Mouse (Mus musculus): Measurements from ENCODE around the gene Tead2. TPM values are rescaled to one million over a fixed set of nuclear protein-coding genes. Genes with fewer than 3 reads are reported as not detected.
A peak's percentile ranks its signal among the peaks of the same experiment; 100 is the strongest.

The Tead2 gene
- polyA plus RNA-seq, 1 experiment: 44.1 TPM

- DNase-seq: peak; percentile 39
Measured at GRCm38 (mm10) chr7:45216442-45217183, 1.1 kb downstream of the Tead2 start.

GRCm38 (mm10) chr7:45221680-45222079 lies 6.1 kb downstream of the Tead2 start:
- 82% methylated on average over 2 of the region's 2 CpGs for WGBS
- Histone ChIP-seq H3K4me3 (replicated peaks; ENCODE audit: extremely low read depth, low read depth, low read length) (no peak overlapping the region), H3K4me1 (ENCODE audit: control insufficient read depth, insufficient read depth, low read length) (0 out of 2 replicates have a peak, but pooled peaks cover 2% of the 10 kb centered on the region)
- TF ChIP-seq POLR2A (IDR thresholded peaks at IDR 0.05; ENCODE audit: borderline replicate concordance, extremely low read depth, low read depth, low read length) (no peak), CTCF (IDR thresholded peaks at IDR 0.05; ENCODE audit: insufficient read depth, low read length) (no peak)
- DNase-seq: no peak

More at GRCm38 (mm10) chr7:45216442-45217183, 1.1 kb downstream of the Tead2 start:
- 6% methylated on average over 13 of the region's 13 CpGs for WGBS
- no peak for TF ChIP-seq CTCF (IDR thresholded peaks at IDR 0.05; ENCODE audit: insufficient read depth, low read length)
- no peak for TF ChIP-seq POLR2A (IDR thresholded peaks at IDR 0.05; ENCODE audit: borderline replicate concordance, extremely low read depth, low read depth, low read length)
- peak overlapping the region; percentile 83 for H3K4me3 ChIP-seq (replicated peaks; ENCODE audit: extremely low read depth, low read depth, low read length)
- H3K4me1 ChIP-seq (ENCODE audit: control insufficient read depth, insufficient read depth, low read length): peaks cover 6% of the 10 kb centered on the region; the same call in 1 of the 2 replicates

- 90% methylated on average over 7 of the region's 7 CpGs for WGBS
- H3K4me1 ChIP-seq (ENCODE audit: control insufficient read depth, insufficient read depth, low read length): 0 out of 2 replicates have a peak, but pooled peaks cover 2% of the 10 kb centered on the region
- no peak for DNase-seq
- no peak overlapping the region for H3K4me3 ChIP-seq (replicated peaks; ENCODE audit: extremely low read depth, low read depth, low read length)
- TF ChIP-seq POLR2A (IDR thresholded peaks at IDR 0.05; ENCODE audit: borderline replicate concordance, extremely low read depth, low read depth, low read length) (no peak), CTCF (IDR thresholded peaks at IDR 0.05; ENCODE audit: insufficient read depth, low read length) (no peak)
Measured at GRCm38 (mm10) chr7:45224826-45225225, 9.3 kb downstream of the Tead2 start.

- DNase-seq: no peak
- WGBS: 99% methylated on average over 5 of the region's 5 CpGs
- Histone ChIP-seq H3K4me1 (ENCODE audit: control insufficient read depth, insufficient read depth, low read length) (no peaks in the 10 kb centered on the region), H3K4me3 (replicated peaks; ENCODE audit: extremely low read depth, low read depth, low read length) (no peak overlapping the region)
- no peak for TF ChIP-seq POLR2A (IDR thresholded peaks at IDR 0.05; ENCODE audit: borderline replicate concordance, extremely low read depth, low read depth, low read length)
Measured at GRCm38 (mm10) chr7:45226421-45226820, 10.9 kb downstream of the Tead2 start.

- WGBS: 93% methylated on average over 18 of the region's 18 CpGs
- DNase-seq: no peak
- peaks cover under 1% of the 10 kb centered on the region; the same call in 1 of the 2 replicates for H3K4me1 ChIP-seq (ENCODE audit: control insufficient read depth, insufficient read depth, low read length)
- no peak overlapping the region for H3K4me3 ChIP-seq (replicated peaks; ENCODE audit: extremely low read depth, low read depth, low read length)
- TF ChIP-seq POLR2A (IDR thresholded peaks at IDR 0.05; ENCODE audit: borderline replicate concordance, extremely low read depth, low read depth, low read length) (no peak), CTCF (IDR thresholded peaks at IDR 0.05; ENCODE audit: insufficient read depth, low read length) (no peak)
Measured at GRCm38 (mm10) chr7:45228548-45228947, 13.0 kb downstream of the Tead2 start.

GRCm38 (mm10) chr7:45229046-45229445 lies 13.5 kb downstream of the Tead2 start:
- Histone ChIP-seq H3K4me1 (ENCODE audit: control insufficient read depth, insufficient read depth, low read length) (peaks cover 5% of the 10 kb centered on the region; the same call in 1 of the 2 replicates), H3K4me3 (replicated peaks; ENCODE audit: extremely low read depth, low read depth, low read length) (no peak overlapping the region)
- 90% methylated on average over 8 of the region's 8 CpGs for WGBS
- TF ChIP-seq POLR2A (IDR thresholded peaks at IDR 0.05; ENCODE audit: borderline replicate concordance, extremely low read depth, low read depth, low read length) (no peak), CTCF (IDR thresholded peaks at IDR 0.05; ENCODE audit: insufficient read depth, low read length) (no peak)
- DNase-seq: no peak

GRCm38 (mm10) chr7:45229459-45230203 lies 14.1 kb downstream of the Tead2 start:
- H3K4me3 ChIP-seq (replicated peaks; ENCODE audit: extremely low read depth, low read depth, low read length): no peak overlapping the region
- TF ChIP-seq CTCF (IDR thresholded peaks at IDR 0.05; ENCODE audit: insufficient read depth, low read length) (no peak), POLR2A (IDR thresholded peaks at IDR 0.05; ENCODE audit: borderline replicate concordance, extremely low read depth, low read depth, low read length) (no peak)
- WGBS: 86% methylated on average over 7 of the region's 7 CpGs
- peaks cover 5% of the 10 kb centered on the region; the same call in 1 of the 2 replicates for H3K4me1 ChIP-seq (ENCODE audit: control insufficient read depth, insufficient read depth, low read length)
- DNase-seq: no peak

- 87% methylated on average over 12 of the region's 12 CpGs for WGBS
- no peak for DNase-seq
Measured at GRCm38 (mm10) chr7:45231192-45231591, 15.6 kb downstream of the Tead2 start.

GRCm38 (mm10) chr7:45231941-45232340 lies 16.4 kb downstream of the Tead2 start:
- Histone ChIP-seq H3K4me1 (ENCODE audit: control insufficient read depth, insufficient read depth, low read length) (peaks cover 8% of the 10 kb centered on the region; the same call in 1 of the 2 replicates), H3K4me3 (replicated peaks; ENCODE audit: extremely low read depth, low read depth, low read length) (no peak overlapping the region)
- 94% methylated on average over 11 of the region's 11 CpGs for WGBS
- TF ChIP-seq CTCF (IDR thresholded peaks at IDR 0.05; ENCODE audit: insufficient read depth, low read length) (no peak), POLR2A (IDR thresholded peaks at IDR 0.05; ENCODE audit: borderline replicate concordance, extremely low read depth, low read depth, low read length) (no peak)
- no peak for DNase-seq

More at GRCm38 (mm10) chr7:45231192-45231591, 15.6 kb downstream of the Tead2 start:
- no peak overlapping the region for H3K4me3 ChIP-seq (replicated peaks; ENCODE audit: extremely low read depth, low read depth, low read length)
- peaks cover 8% of the 10 kb centered on the region; the same call in 1 of the 2 replicates for H3K4me1 ChIP-seq (ENCODE audit: control insufficient read depth, insufficient read depth, low read length)
- TF ChIP-seq POLR2A (IDR thresholded peaks at IDR 0.05; ENCODE audit: borderline replicate concordance, extremely low read depth, low read depth, low read length) (no peak), CTCF (IDR thresholded peaks at IDR 0.05; ENCODE audit: insufficient read depth, low read length) (no peak)

All from lung, adult 2 months (tissue).